In genomic region chr6:67267408-67268244, GRCm38 (mm10) we compare ENCODE assay signal across 8 mouse cellular contexts. TPM values are rescaled to one million over a fixed set of nuclear protein-coding genes. Genes with fewer than 3 reads are reported as not detected.
DNase-seq lines count a peak whose midpoint lies in the region; ATAC-seq and TF ChIP-seq lines count a peak whose summit lies in the region.

No protein-coding gene starts in this region.

- TF ChIP-seq EP300 in CH12.LX (IDR thresholded peaks at IDR 0.05; ENCODE audit: low read length), result no peak

- no peak overlapping the region for H3K4me2 ChIP-seq in CH12.LX (ENCODE audit: insufficient read depth, low read depth, poor library complexity, severe bottlenecking)
- peak overlapping the region; percentile 90 for H3K4me2 ChIP-seq in heart, embryonic 14.5 days (ENCODE audit: low read length)
- peak overlapping the region; percentile 90 for H3K4me2 ChIP-seq in neural tube, embryonic 14.5 days (ENCODE audit: low read depth, low read length)

- peak overlapping the region; percentile 61 for H3K27ac ChIP-seq in CH12.LX (ENCODE audit: insufficient read depth, low read depth)
- peak overlapping the region; percentile 90 for H3K27ac ChIP-seq in bone marrow, adult 2 months (ENCODE audit: control insufficient read depth, insufficient read depth, low read depth, low read length, poor library complexity)
- H3K27ac ChIP-seq in heart, embryonic 14.5 days (replicated peaks in 1 of 2; ENCODE audit: control insufficient read depth in 1 of 2, insufficient read depth in 1 of 2, low read depth in 2 of 2, low read length in 2 of 2), result peak overlapping the region; percentile 69 to 94
- peak overlapping the region; percentile 81 for H3K27ac ChIP-seq in neural tube, embryonic 14.5 days (ENCODE audit: low read depth, low read length)
- H3K27ac ChIP-seq in thymus, adult 2 months (ENCODE audit: control insufficient read depth, insufficient read depth, low read length), result peak overlapping the region; percentile 44

- no peak for TF ChIP-seq CTCF in CH12.LX (conservative IDR thresholded peaks at IDR 0.05 in 1 of 2, IDR thresholded peaks at IDR 0.05 in 1 of 2; ENCODE audit: low read depth in 2 of 2, low read length in 2 of 2)
- TF ChIP-seq CTCF in bone marrow, adult 2 months (IDR thresholded peaks at IDR 0.05; ENCODE audit: control insufficient read depth, insufficient read depth, low read length), result no peak
- TF ChIP-seq CTCF in thymus, adult 2 months (IDR thresholded peaks at IDR 0.05; ENCODE audit: borderline replicate concordance, control insufficient read depth, extremely low read depth, insufficient read depth, low read length, poor library complexity), result no peak

- 0 out of 2 replicates have a peak, but pooled peaks have one; percentile 2 for ATAC-seq in erythroblast, adult 5-6 weeks (replicated peaks; ENCODE audit: low FRiP score, poor library complexity, severe bottlenecking)
- ATAC-seq in heart, embryonic 14.5 days (ENCODE audit: insufficient number of reproducible peaks, insufficient read depth, low FRiP score, low read depth), result peak; percentile 24
- ATAC-seq in neural tube, embryonic 14.5 days (ENCODE audit: low read depth), result peak; percentile 61

- no peak; the same call in 1 of the 2 replicates for TF ChIP-seq POLR2A in CH12.LX (IDR thresholded peaks at IDR 0.05; ENCODE audit: low read depth, low read length)
- no peak for TF ChIP-seq POLR2A in bone marrow, adult 2 months (IDR thresholded peaks at IDR 0.05; ENCODE audit: borderline replicate concordance, control insufficient read depth, low read depth, low read length)
- no peak for TF ChIP-seq POLR2A in thymus, adult 2 months (IDR thresholded peaks at IDR 0.05; ENCODE audit: control insufficient read depth, extremely low read depth, insufficient read depth, low read length, poor library complexity)

- peaks cover 42% of the 10 kb centered on the region for H3K79me2 ChIP-seq in CH12.LX (replicated peaks; ENCODE audit: control insufficient read depth, extremely low read depth, insufficient read depth, poor library complexity, severe bottlenecking)

- in situ Hi-C loops in CH12.LX (cut with MboI; ENCODE audit: low pct_ligation_motif_present, low pct_unique_long_range_greater_than_20kb, low sequenced_read_pairs), result no loop called here

- H3K9ac ChIP-seq in CH12.LX (ENCODE audit: insufficient read depth, low read depth), result peak overlapping the region; percentile 99
- H3K9ac ChIP-seq in heart, embryonic 14.5 days (ENCODE audit: low read length), result peak overlapping the region; percentile 100
- H3K9ac ChIP-seq in neural tube, embryonic 14.5 days (replicated peaks; ENCODE audit: low read depth, low read length), result peak overlapping the region; percentile 90

- H3K4me3 ChIP-seq in CH12.LX (replicated peaks in 1 of 3; ENCODE audit: low read depth in 2 of 3, low read length in 2 of 3, poor library complexity in 1 of 3), result peak overlapping the region; percentile 57 to 96 (median 93)
- H3K4me3 ChIP-seq in bone marrow, adult 2 months (replicated peaks; ENCODE audit: control insufficient read depth, low read depth, low read length), result peak overlapping the region; percentile 95
- H3K4me3 ChIP-seq in heart, embryonic 14.5 days (ENCODE audit: control insufficient read depth in 1 of 2, insufficient read depth in 1 of 2, low read depth in 1 of 2, low read length in 2 of 2), result peak overlapping the region; percentile 85 to 100
- peak overlapping the region; percentile 99 for H3K4me3 ChIP-seq in neural tube, embryonic 14.5 days (ENCODE audit: low read depth, low read length)
- H3K4me3 ChIP-seq in thymus, adult 2 months (ENCODE audit: control insufficient read depth, insufficient read depth, low read length), result peak overlapping the region; percentile 64

- TF ChIP-seq RAD21 in CH12.LX (IDR thresholded peaks at IDR 0.05; ENCODE audit: low read depth, low read length), result no peak

- peaks cover 0 to 14% of the 10 kb centered on the region in 2 experiments; a peak in 2 of 4 replicates for H3K4me1 ChIP-seq in CH12.LX (ENCODE audit: control insufficient read depth in 1 of 2, insufficient read depth in 2 of 2)
- H3K4me1 ChIP-seq in bone marrow, adult 2 months (ENCODE audit: control insufficient read depth, insufficient read depth, low read length), result no peaks in the 10 kb centered on the region; the same call in 1 of the 2 replicates
- peaks cover 0 to 17% of the 10 kb centered on the region in 2 experiments; a peak in 2 of 4 replicates for H3K4me1 ChIP-seq in heart, embryonic 14.5 days (ENCODE audit: control insufficient read depth in 2 of 2, insufficient read depth in 2 of 2, low read length in 2 of 2)
- H3K4me1 ChIP-seq in neural tube, embryonic 14.5 days (ENCODE audit: control insufficient read depth, insufficient read depth, low read length), result peaks cover 13% of the 10 kb centered on the region
- H3K4me1 ChIP-seq in thymus, adult 2 months (replicated peaks; ENCODE audit: control insufficient read depth, insufficient read depth, low read length), result no peaks in the 10 kb centered on the region

- no peaks in the 10 kb centered on the region for H3K27me3 ChIP-seq in CH12.LX (replicated peaks)
- H3K27me3 ChIP-seq in heart, embryonic 14.5 days (ENCODE audit: control insufficient read depth, insufficient read depth, low read length), result no peaks in the 10 kb centered on the region
- H3K27me3 ChIP-seq in neural tube, embryonic 14.5 days (ENCODE audit: control insufficient read depth, insufficient read depth, low read length), result no peaks in the 10 kb centered on the region; the same call in 1 of the 2 replicates
- no peaks in the 10 kb centered on the region for H3K27me3 ChIP-seq in thymus, adult 2 months (ENCODE audit: control insufficient read depth, insufficient read depth, low read length)

- dilution Hi-C loops in CH12.LX (cut with MboI; ENCODE audit: extremely low pct_ligation_motif_present, extremely low pct_unique_long_range_greater_than_20kb, low sequenced_read_pairs), result no loop called here

- peak; percentile 61 for DNase-seq in CH12.LX (ENCODE audit: extremely low read depth)
- DNase-seq in kidney, postnatal 10 days, result peak; percentile 63
- peak; percentile 33 to 40 for DNase-seq in lung, adult 18-20 months
- peak; percentile 47 for DNase-seq in thymus, adult 2 months

- 1% methylated on average over 63 of the region's 65 CpGs for WGBS in bone marrow, adult 2 months
- WGBS in heart, embryonic 14.5 days, result under 1% methylated on average over 56 of the region's 65 CpGs
- WGBS in neural tube, embryonic 14.5 days, result under 1% methylated on average over 63 of the region's 65 CpGs
- under 1% methylated on average over 65 of the region's 65 CpGs for WGBS in thymus, adult 2 months

- no peaks in the 10 kb centered on the region for H3K9me3 ChIP-seq in CH12.LX (replicated peaks; ENCODE audit: low read length)
- H3K9me3 ChIP-seq in heart, embryonic 14.5 days (ENCODE audit: control insufficient read depth, low read length), result no peaks in the 10 kb centered on the region
- no peaks in the 10 kb centered on the region for H3K9me3 ChIP-seq in neural tube, embryonic 14.5 days (ENCODE audit: control insufficient read depth, low read length)

- H3K36me3 ChIP-seq in CH12.LX (replicated peaks in 1 of 2; ENCODE audit: control insufficient read depth in 1 of 2, insufficient read depth in 1 of 2, low read length in 1 of 2), result peaks cover 4 to 18% of the 10 kb centered on the region in 2 experiments
- H3K36me3 ChIP-seq in heart, embryonic 14.5 days (ENCODE audit: control insufficient read depth, insufficient read depth, low read length), result peaks cover 14% of the 10 kb centered on the region
- peaks cover 8% of the 10 kb centered on the region; the same call in 1 of the 2 replicates for H3K36me3 ChIP-seq in neural tube, embryonic 14.5 days (ENCODE audit: control insufficient read depth, insufficient read depth, low read length)
- H3K36me3 ChIP-seq in thymus, adult 2 months (ENCODE audit: control insufficient read depth, insufficient read depth, low read length), result peaks cover 14% of the 10 kb centered on the region

TF ChIP-seq in CH12.LX, 34 proteins besides CTCF, POLR2A, EP300 and RAD21:
- TF ChIP-seq CHD2 (IDR thresholded peaks at IDR 0.05; ENCODE audit: low read length) (no peak), MYC (IDR thresholded peaks at IDR 0.05; ENCODE audit: low read depth, low read length) (peak; percentile 99), MXI1 (IDR thresholded peaks at IDR 0.05; ENCODE audit: low read depth, low read length) (peak; percentile 98), ZKSCAN1 (IDR thresholded peaks at IDR 0.05; ENCODE audit: borderline replicate concordance, low read depth, low read length) (no peak), UBTF (IDR thresholded peaks at IDR 0.05; ENCODE audit: low read depth, low read length) (peak; percentile 87; the same call in 1 of the 2 replicates), MAX (IDR thresholded peaks at IDR 0.05; ENCODE audit: low read length) (peak; percentile 93; the same call in 1 of the 2 replicates), ZMIZ1 (IDR thresholded peaks at IDR 0.05; ENCODE audit: low read depth, low read length) (no peak), SIN3A (IDR thresholded peaks at IDR 0.05; ENCODE audit: low read length) (0 out of 2 replicates have a peak, but pooled peaks have one; percentile 20), BHLHE40 (IDR thresholded peaks at IDR 0.05; ENCODE audit: low read depth, low read length) (peak; percentile 96)
TF ChIP-seq in CH12.LX: peak in this region for 6.

RNA-seq across cellular contexts. Expression of gene Serbp1, which starts 29.6 kb away (rescaled TPM):
- total RNA-seq in CH12.LX (2012; rRNA removed) (835 and 931 TPM in 2 replicates), CH12.LX (2014; rRNA removed) (828 and 923 TPM in 2 replicates)
- polyA plus RNA-seq in CH12.LX (2012; ENCODE audit: insufficient read length, low read depth), result 2,454 and 2,884 TPM in 2 replicates
- 394 and 479 TPM in 2 replicates for polyA plus RNA-seq in bone marrow, adult 2 months (2011; ENCODE audit: insufficient read depth, insufficient read length, low replicate concordance, missing spikeins)
- 288 and 330 TPM in 2 replicates for total RNA-seq in erythroblast, adult 5-6 weeks (2015; ENCODE audit: low replicate concordance)
- total RNA-seq in erythroblast, adult 5-6 weeks (2017; ENCODE audit: low replicate concordance), result 416 and 434 TPM in 2 replicates
- 361 and 372 TPM in 2 replicates for polyA plus RNA-seq in heart, embryonic 14.5 days (2014; fragmentation: Nextera tagmentation; extraction: Ambion mirVana)
- 305 and 382 TPM in 2 replicates for polyA plus RNA-seq in neural tube, embryonic 14.5 days (2014; fragmentation: Nextera tagmentation; extraction: Ambion mirVana)
- 95.1 and 109 TPM in 2 replicates for polyA plus RNA-seq in thymus, adult 2 months (2012; rRNA removed)

Comparison
In these comparisons a context has a peak if more than half of its experiments do, and no peak if none do; other contexts are left out.
1. Peak in every context shown above with its lines: DNase-seq, ATAC-seq, H3K4me3 ChIP-seq and H3K27ac ChIP-seq.
2. ATAC-seq: peak in every context shown above with its lines; median percentile 61 in neural tube, embryonic 14.5 days; 24 in heart, embryonic 14.5 days; 2 in erythroblast, adult 5-6 weeks.